Mouse (Mus musculus): ENCODE measurements around the gene Gm49368.

- TF ChIP-seq CTCF (IDR thresholded peaks at IDR 0.05; ENCODE audit: control insufficient read depth, insufficient read depth, insufficient read length) (no peak), MYOD1 (IDR thresholded peaks at IDR 0.05; ENCODE audit: control insufficient read depth, insufficient read length, low read depth) (no peak), CEBPB (IDR thresholded peaks at IDR 0.05; ENCODE audit: low read depth) (no peak), USF1 (IDR thresholded peaks at IDR 0.05; ENCODE audit: low read depth) (no peak), MAX (IDR thresholded peaks at IDR 0.05) (no peak), FOSL1 (IDR thresholded peaks at IDR 0.05; ENCODE audit: insufficient read depth, low read length, poor library complexity, severe bottlenecking) (no peak), MYOG (IDR thresholded peaks at IDR 0.05; ENCODE audit: control insufficient read depth, extremely low read depth, insufficient read length) (no peak)
These were observed 3.4 kb upstream of the Gm49368 start for GRCm38 (mm10) chr7:128059091-128059490.

Measured in C2C12 (cell line).